Comparison of ENCODE assay signal across 13 mouse cellular contexts in genomic region chr3:145207071-145207470, GRCm38 (mm10).
"Had no signal": no experiment of that assay in that cellular context is flagged by ENCODE, and none has a peak within 500 bp of the region (broad histone marks: within the 10 kb centered on the region; RNA-seq: fewer than 3 reads in every experiment).

No protein-coding gene starts in this region.

- H3K36me3 ChIP-seq: liver, embryonic 13.5 days had no signal

- H3K27me3 ChIP-seq: liver, embryonic 13.5 days had no signal

- H3K4me2 ChIP-seq: liver, embryonic 13.5 days; midbrain, embryonic 11.5 days had no signal

- H3K9ac ChIP-seq: liver, embryonic 13.5 days had no signal

- H3K9me3 ChIP-seq: liver, embryonic 13.5 days had no signal

- H3K27ac ChIP-seq: left cerebral cortex, adult 2 months; liver, embryonic 13.5 days; stomach, postnatal 0 days had no signal

- DNase-seq: kidney, postnatal 36 days; layer of hippocampus, postnatal 36 days; liver, embryonic 13.5 days; lung, adult 2 months; lung, postnatal 14 days; lung, postnatal 4 days; midbrain, embryonic 14.5 days; thymus, adult 2 months; thymus, postnatal 14 days; thymus, postnatal 4 days had no signal

- H3K4me3 ChIP-seq: left cerebral cortex, adult 2 months; liver, embryonic 13.5 days had no signal

- H3K4me1 ChIP-seq: liver, embryonic 13.5 days had no signal
